ENCODE assay signal across 20 mouse cellular contexts in genomic region chr19:34198066-34198465, GRCm38 (mm10). TPM values are rescaled to one million over a fixed set of nuclear protein-coding genes. Genes with fewer than 3 reads are reported as not detected.
"Had no signal": no experiment of that assay in that cellular context is flagged by ENCODE, and none has a peak within 500 bp of the region (broad histone marks: within the 10 kb centered on the region; RNA-seq: fewer than 3 reads in every experiment).

No protein-coding gene starts in this region.

- H3K9me3 ChIP-seq: intestine, embryonic 15.5 days; kidney, embryonic 15.5 days; limb, embryonic 12.5 days; megakaryocyte, embryonic 14.5 days; midbrain, embryonic 12.5 days; neural tube, embryonic 15.5 days had no signal

- H3K4me1 ChIP-seq: intestine, embryonic 15.5 days; kidney, embryonic 15.5 days; midbrain, embryonic 12.5 days had no signal

- H3K4me3 ChIP-seq: intestine, embryonic 15.5 days; kidney, embryonic 15.5 days; left cerebral cortex, adult 2 months; limb, embryonic 12.5 days; megakaryocyte, embryonic 14.5 days; midbrain, embryonic 12.5 days; neural tube, embryonic 15.5 days had no signal

- ATAC-seq: intestine, embryonic 15.5 days; lung, postnatal 0 days had no signal

- H3K27me3 ChIP-seq: intestine, embryonic 15.5 days; kidney, embryonic 15.5 days; limb, embryonic 12.5 days; megakaryocyte, embryonic 14.5 days; neural tube, embryonic 15.5 days had no signal

- DNase-seq: kidney, adult 2 months; kidney, postnatal 25 days; lung, adult 2 months; lung, postnatal 36 days; right cerebral cortex, adult 18-20 months; right cerebral cortex, postnatal 25 days; thymus, adult 2 months; thymus, postnatal 25 days had no signal

- H3K27ac ChIP-seq: intestine, embryonic 15.5 days; kidney, embryonic 15.5 days; left cerebral cortex, adult 2 months; limb, embryonic 12.5 days; liver, embryonic 14.5 days; midbrain, embryonic 12.5 days; neural tube, embryonic 15.5 days had no signal

- H3K36me3 ChIP-seq: intestine, embryonic 15.5 days; kidney, embryonic 15.5 days; limb, embryonic 12.5 days; midbrain, embryonic 12.5 days; neural tube, embryonic 15.5 days had no signal

- H3K4me2 ChIP-seq: intestine, embryonic 15.5 days; kidney, embryonic 15.5 days; limb, embryonic 12.5 days; midbrain, embryonic 12.5 days; neural tube, embryonic 15.5 days had no signal

- H3K9ac ChIP-seq: intestine, embryonic 15.5 days; kidney, embryonic 15.5 days; limb, embryonic 12.5 days; liver, embryonic 14.5 days; midbrain, embryonic 12.5 days; neural tube, embryonic 15.5 days had no signal

RNA-seq across cellular contexts. Expression of gene Ankrd22, which starts 32.2 kb away (rescaled TPM):
- total RNA-seq: left cerebral cortex, adult 2 months; midbrain, postnatal 0 days had no signal
- polyA plus RNA-seq: kidney, adult 2 months; liver, adult 2 months; midbrain, embryonic 12.5 days; midbrain, postnatal 0 days; neural tube, embryonic 15.5 days; small intestine, adult 2 months had no signal
